Mouse (Mus musculus) lung, embryonic 16.5 days (tissue): ENCODE results near the gene 4933424G06Rik. TPM values are rescaled to one million over a fixed set of nuclear protein-coding genes. Genes with fewer than 3 reads are reported as not detected.

Experiments used
- ATAC-seq: fragments of 200-750 bp; cut with Nextera tagmentation; 2 replicates; pipeline ENCODE4 v1.8.0; 2017; ENCODE audit warnings: low read depth, mild to moderate bottlenecking, moderate library complexity
- H3K27ac ChIP-seq: fragments of 300-500 bp; sonication (generic); 2 replicates; pipeline ENCODE4 v1.5.1; 2014; ENCODE audit warnings: mild to moderate bottlenecking, control low read depth, low read length
- H3K27me3 ChIP-seq: fragments of 300-500 bp; sonication (generic); 2 replicates; pipeline ENCODE4 v1.6.1; 2014; ENCODE audit warnings: low read depth, low read length, mixed read lengths; ENCODE audit not compliant: control insufficient read depth, insufficient read depth
- H3K36me3 ChIP-seq: fragments of 300-500 bp; sonication (generic); 2 replicates; pipeline ENCODE4 v1.6.1; 2014; ENCODE audit warnings: low read length; ENCODE audit not compliant: control insufficient read depth, insufficient read depth
- H3K4me1 ChIP-seq: fragments of 300-500 bp; sonication (generic); replicated peaks from 2 replicates; pipeline ENCODE4 v1.6.1; 2014; ENCODE audit warnings: low read length, mixed read lengths; ENCODE audit not compliant: control insufficient read depth, insufficient read depth
- H3K4me2 ChIP-seq: fragments of 300-500 bp; sonication (generic); 2 replicates; pipeline ENCODE4 v1.6.1; 2014; ENCODE audit warnings: low read depth, low read length, control low read depth
- H3K4me3 ChIP-seq: fragments of 300-500 bp; sonication (generic); 2 replicates; pipeline ENCODE4 v1.5.1; 2014; ENCODE audit warnings: mild to moderate bottlenecking, low read length, control low read depth
- H3K9ac ChIP-seq: fragments of 300-500 bp; sonication (generic); 2 replicates; pipeline ENCODE4 v1.6.1; 2014; ENCODE audit warnings: low read length, control low read depth
- H3K9me3 ChIP-seq: fragments of 300-500 bp; sonication (generic); 2 replicates; pipeline ENCODE4 v1.6.1; 2016; ENCODE audit warnings: low read length; ENCODE audit not compliant: control insufficient read depth
- WGBS: fragments of 180-500 bp; shearing (Covaris S2); extraction: QIAGEN DNeasy Blood & Tissue Kit; methylation state at CpG from one replicate; pipeline ENCODE4 v1.1.7; 2014; 5-methylcytosine and 5-hydroxymethylcytosine counted together
- polyA plus RNA-seq: library from polyadenylated mRNA; unstranded; fragments of >200 nt; fragmentation: Nextera tagmentation; extraction: Ambion mirVana; gene quantifications from 2 replicates; pipeline ENCODE4 v1.2.1, GENCODE M21; 2015

Gene 4933424G06Rik
- polyA plus RNA-seq, 1 experiment from 2014 or later: not detected

DNA sequence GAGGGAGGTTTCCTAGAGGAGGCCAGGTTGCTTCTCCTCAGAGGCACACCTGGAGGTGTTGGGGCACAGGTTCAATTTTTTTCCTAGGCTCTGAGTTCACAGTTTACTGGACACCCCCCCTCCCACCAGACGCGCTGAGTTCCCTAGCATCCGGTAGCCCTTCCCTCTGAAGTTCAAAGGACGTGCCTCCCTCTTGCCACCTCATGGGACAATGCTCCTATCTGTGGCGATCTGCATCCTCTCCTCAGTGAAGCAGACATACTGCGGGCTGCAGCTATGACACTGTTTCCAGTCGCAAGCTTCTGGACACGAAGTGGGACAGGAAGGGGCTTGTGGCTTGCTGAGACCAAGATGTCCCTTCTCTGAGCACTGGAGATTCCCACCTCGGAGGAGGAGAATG, 50.5 kb downstream of the 4933424G06Rik start:
- H3K4me2 ChIP-seq: no peak overlapping the region
- no peak overlapping the region for H3K27ac ChIP-seq
- H3K36me3 ChIP-seq: no peaks in the 10 kb centered on the region
- ATAC-seq: 0 out of 2 replicates have a peak, but pooled peaks have one; percentile 20
- no peaks in the 10 kb centered on the region for H3K4me1 ChIP-seq
- H3K4me3 ChIP-seq: no peak overlapping the region
- H3K27me3 ChIP-seq: no peaks in the 10 kb centered on the region
- H3K9ac ChIP-seq: no peak overlapping the region
- 75% methylated on average over 9 of the region's 9 CpGs for WGBS
- no peaks in the 10 kb centered on the region for H3K9me3 ChIP-seq

DNA sequence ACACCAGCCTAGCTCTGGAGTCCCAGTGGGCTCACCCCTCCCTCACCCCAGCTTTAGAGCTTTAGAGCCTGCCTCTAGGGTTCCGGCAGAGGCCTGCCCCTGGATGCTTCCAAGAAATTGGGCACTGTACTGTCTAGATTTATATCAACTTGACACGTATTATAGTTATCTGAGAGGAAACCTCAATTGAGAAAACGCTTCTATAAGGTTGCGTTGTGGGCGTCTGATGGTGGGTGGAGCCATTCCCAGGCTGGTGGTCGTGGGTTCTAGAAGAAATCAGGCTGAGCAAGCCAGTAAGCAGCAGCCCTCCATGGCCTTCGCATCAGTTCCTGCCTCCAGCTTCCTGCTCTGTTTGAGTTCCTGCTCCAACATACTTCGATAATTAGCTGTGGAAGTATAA, 51.1 kb downstream of the 4933424G06Rik start:
- Histone ChIP-seq H3K27ac (no peak overlapping the region), H3K4me1 (no peaks in the 10 kb centered on the region), H3K9ac (no peak overlapping the region), H3K9me3 (no peaks in the 10 kb centered on the region), H3K27me3 (no peaks in the 10 kb centered on the region), H3K36me3 (no peaks in the 10 kb centered on the region), H3K4me3 (no peak overlapping the region), H3K4me2 (no peak overlapping the region)
- 76% methylated on average over 8 of the region's 8 CpGs for WGBS
- no peak for ATAC-seq

DNA sequence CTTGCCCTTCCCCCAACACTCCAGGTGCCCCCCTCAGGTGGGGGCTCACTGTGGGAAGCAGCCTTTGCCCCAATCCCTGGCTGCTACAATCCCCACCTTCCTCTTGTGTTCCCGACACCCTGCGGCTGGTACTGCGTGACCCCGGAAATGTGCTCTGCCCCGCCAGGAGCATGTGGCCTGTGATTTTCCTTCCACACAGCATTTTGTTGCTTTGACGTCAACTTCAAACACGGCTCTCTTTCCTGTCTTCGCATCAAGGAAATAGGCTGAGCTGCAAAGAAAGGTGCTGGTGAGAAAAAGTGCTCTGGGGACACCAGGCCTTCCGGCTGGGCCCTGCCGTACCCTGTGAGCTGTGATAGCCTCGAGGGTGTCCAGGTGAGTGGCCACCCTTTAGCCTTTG, 51.6 kb downstream of the 4933424G06Rik start, which contains the start of gene Zap70:
Zap70 (plus strand) TSS at position 231 of the 400 bp plus-strand sequence.
- H3K9ac ChIP-seq: no peak within 1 kb of the TSS
- no peak for ATAC-seq
- WGBS: 70% methylated on average over 11 of the region's 11 CpGs
- H3K27me3 ChIP-seq: no peaks in the 10 kb centered on the region
- no peaks in the 10 kb centered on the region for H3K9me3 ChIP-seq
- H3K4me1 ChIP-seq: no peaks in the 10 kb centered on the region; the same call in 1 of the 2 replicates
- no peak within 1 kb of the TSS for H3K4me2 ChIP-seq
- H3K27ac ChIP-seq: no peak within 1 kb of the TSS
- no peaks in the 10 kb centered on the region for H3K36me3 ChIP-seq
- no peak within 1 kb of the TSS for H3K4me3 ChIP-seq

DNA sequence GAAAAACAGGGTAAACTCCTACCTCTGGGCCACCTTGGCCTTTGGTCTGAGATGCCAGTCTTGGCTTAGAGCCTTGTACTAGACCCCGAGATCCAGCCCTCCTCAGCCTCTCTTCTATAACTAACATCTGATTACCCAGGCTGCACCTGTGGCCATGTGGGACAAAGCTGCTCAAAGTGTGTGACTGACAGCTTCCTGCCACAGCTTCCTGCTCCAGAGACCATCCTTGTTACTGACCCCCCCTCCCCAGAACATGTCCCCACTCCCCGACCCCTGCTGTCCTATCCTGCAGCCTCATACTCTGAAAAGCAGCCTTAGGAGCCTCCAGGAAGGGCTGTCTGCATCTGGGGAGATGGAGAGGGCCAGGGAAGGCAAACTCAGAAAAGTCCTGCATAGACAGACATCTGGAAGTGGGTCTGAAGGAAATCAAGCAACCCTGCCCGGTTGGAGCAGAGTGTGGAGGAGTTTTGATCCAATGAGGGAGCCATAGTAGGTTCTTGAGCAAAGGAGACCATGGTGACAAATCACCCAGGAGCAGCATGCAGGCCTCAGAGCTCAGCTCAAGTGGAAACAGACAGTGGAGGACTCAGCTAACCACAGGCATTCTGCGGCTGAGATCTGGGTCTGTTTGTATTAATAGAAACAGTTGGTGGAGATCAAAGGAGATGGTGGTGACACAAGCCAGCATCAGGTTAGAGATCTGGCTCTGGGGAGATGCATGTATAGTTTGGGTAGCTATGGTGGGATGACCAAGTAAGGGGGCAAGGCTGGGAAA, 56.7 kb downstream of the 4933424G06Rik start:
- H3K4me3 ChIP-seq: no peak overlapping the region
- no peaks in the 10 kb centered on the region for H3K9me3 ChIP-seq
- H3K4me2 ChIP-seq: no peak overlapping the region
- H3K36me3 ChIP-seq: no peaks in the 10 kb centered on the region
- H3K9ac ChIP-seq: no peak overlapping the region
- peaks cover 5% of the 10 kb centered on the region; the same call in 1 of the 2 replicates for H3K27me3 ChIP-seq
- WGBS: 37% methylated on average over 4 of the region's 4 CpGs
- ATAC-seq: no peak
- peaks cover 2% of the 10 kb centered on the region; the same call in 1 of the 2 replicates for H3K4me1 ChIP-seq
- no peak overlapping the region for H3K27ac ChIP-seq

DNA sequence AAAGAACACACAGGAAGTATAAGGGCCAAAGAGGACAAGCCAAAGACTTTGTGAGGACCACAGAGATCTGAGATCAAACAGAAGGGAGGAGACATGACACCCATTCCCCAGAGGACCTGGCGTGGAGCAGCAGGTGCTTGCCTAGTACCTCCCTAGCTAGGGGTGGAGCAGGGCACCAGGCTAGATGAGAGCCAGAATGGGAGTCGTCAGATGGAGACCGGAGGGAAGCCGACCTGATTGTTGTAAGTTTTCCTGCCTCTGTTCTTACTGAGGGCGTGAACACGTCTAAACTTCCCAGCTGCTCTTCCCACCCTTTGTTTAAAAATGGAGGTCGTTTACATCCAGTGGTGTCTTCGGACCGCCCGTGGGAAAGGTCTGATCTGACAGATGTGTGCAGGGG, 57.4 kb downstream of the 4933424G06Rik start:
- H3K27me3 ChIP-seq: peaks cover 5% of the 10 kb centered on the region; the same call in 1 of the 2 replicates
- ATAC-seq: no peak
- no peaks in the 10 kb centered on the region for H3K9me3 ChIP-seq
- no peak overlapping the region for H3K4me2 ChIP-seq
- peaks cover 2% of the 10 kb centered on the region; the same call in 1 of the 2 replicates for H3K4me1 ChIP-seq
- H3K36me3 ChIP-seq: no peaks in the 10 kb centered on the region
- 21% methylated on average over 10 of the region's 10 CpGs for WGBS
- no peak overlapping the region for H3K27ac ChIP-seq
- no peak overlapping the region for H3K4me3 ChIP-seq
- no peak overlapping the region for H3K9ac ChIP-seq

DNA sequence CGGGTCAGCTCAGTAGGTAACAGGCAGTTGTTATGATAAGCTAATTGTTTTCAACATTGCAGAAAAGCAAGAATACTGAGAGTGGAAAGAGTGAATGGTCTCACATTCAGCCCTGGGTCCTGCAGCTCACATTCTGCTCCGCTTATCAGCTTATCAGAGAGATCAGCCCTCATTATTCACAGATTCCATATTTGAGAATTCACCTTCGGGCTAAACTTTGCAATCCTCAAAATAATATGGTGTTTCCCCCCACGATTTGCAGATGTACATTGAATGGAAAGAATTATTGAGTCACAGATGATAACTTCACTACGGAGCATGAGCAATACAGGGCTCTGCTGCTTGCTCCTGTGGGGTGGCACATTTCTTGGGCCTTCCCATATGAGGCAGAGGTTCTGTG, 58.8 kb downstream of the 4933424G06Rik start:
- Histone ChIP-seq H3K4me3 (no peak overlapping the region), H3K9ac (no peak overlapping the region), H3K4me1 (peaks cover 2% of the 10 kb centered on the region; the same call in 1 of the 2 replicates), H3K9me3 (no peaks in the 10 kb centered on the region), H3K27ac (no peak overlapping the region), H3K27me3 (peaks cover 5% of the 10 kb centered on the region; the same call in 1 of the 2 replicates), H3K36me3 (no peaks in the 10 kb centered on the region), H3K4me2 (no peak overlapping the region)
- ATAC-seq: no peak
- WGBS: 69% methylated on average over 5 of the region's 5 CpGs

DNA sequence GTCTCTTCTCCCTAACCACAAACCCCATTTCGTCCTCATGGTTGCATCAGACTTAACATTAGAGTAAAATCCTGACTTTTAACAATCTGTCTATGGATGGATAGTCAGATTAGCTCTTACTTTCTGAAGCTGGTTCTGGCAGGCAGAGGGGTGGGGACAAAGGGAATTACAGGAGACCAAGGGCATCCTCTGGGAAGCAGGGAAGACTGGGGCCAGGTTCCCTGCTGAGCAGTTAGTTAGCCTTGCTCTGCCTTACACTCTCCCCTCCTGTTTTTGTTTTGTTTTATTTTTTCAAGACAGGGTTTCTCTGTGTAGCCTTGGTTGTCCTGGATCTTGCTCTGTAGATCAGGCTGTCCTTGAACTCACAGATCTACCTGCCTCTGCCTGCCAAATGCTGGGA, 60.0 kb downstream of the 4933424G06Rik start:
- H3K4me3 ChIP-seq: no peak overlapping the region
- no peaks in the 10 kb centered on the region for H3K9me3 ChIP-seq
- H3K9ac ChIP-seq: no peak overlapping the region
- H3K27me3 ChIP-seq: peaks cover 5% of the 10 kb centered on the region; the same call in 1 of the 2 replicates
- 81% methylated on average over 1 of the region's 1 CpGs for WGBS
- no peak for ATAC-seq
- no peak overlapping the region for H3K4me2 ChIP-seq
- H3K36me3 ChIP-seq: no peaks in the 10 kb centered on the region
- H3K27ac ChIP-seq: no peak overlapping the region
- H3K4me1 ChIP-seq: peaks cover 2% of the 10 kb centered on the region; the same call in 1 of the 2 replicates

DNA sequence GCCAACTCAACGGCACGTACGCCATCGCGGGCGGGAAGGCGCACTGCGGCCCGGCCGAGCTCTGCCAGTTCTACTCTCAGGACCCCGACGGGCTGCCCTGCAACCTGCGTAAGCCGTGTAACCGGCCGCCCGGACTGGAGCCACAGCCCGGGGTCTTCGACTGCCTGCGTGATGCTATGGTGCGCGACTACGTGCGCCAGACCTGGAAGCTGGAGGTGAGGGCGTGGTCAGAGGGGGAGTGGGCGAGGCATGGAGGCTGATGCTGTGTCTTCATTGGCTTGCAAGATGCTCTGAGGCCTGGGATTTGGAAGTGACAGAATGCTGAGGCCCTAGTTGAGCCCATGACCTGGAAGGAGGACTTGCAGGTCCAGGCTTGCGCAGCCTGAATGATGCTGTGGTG, 61.0 kb downstream of the 4933424G06Rik start:
- H3K27me3 ChIP-seq: peaks cover 5% of the 10 kb centered on the region; the same call in 1 of the 2 replicates
- WGBS: 13% methylated on average over 27 of the region's 27 CpGs
- H3K9me3 ChIP-seq: no peaks in the 10 kb centered on the region
- no peaks in the 10 kb centered on the region for H3K36me3 ChIP-seq
- H3K4me3 ChIP-seq: peak overlapping the region; percentile 29; the same call in 1 of the 2 replicates
- H3K9ac ChIP-seq: no peak overlapping the region
- H3K4me2 ChIP-seq: peak overlapping the region; percentile 39
- no peak for ATAC-seq
- no peak overlapping the region for H3K27ac ChIP-seq
- peaks cover 2% of the 10 kb centered on the region; the same call in 1 of the 2 replicates for H3K4me1 ChIP-seq

DNA sequence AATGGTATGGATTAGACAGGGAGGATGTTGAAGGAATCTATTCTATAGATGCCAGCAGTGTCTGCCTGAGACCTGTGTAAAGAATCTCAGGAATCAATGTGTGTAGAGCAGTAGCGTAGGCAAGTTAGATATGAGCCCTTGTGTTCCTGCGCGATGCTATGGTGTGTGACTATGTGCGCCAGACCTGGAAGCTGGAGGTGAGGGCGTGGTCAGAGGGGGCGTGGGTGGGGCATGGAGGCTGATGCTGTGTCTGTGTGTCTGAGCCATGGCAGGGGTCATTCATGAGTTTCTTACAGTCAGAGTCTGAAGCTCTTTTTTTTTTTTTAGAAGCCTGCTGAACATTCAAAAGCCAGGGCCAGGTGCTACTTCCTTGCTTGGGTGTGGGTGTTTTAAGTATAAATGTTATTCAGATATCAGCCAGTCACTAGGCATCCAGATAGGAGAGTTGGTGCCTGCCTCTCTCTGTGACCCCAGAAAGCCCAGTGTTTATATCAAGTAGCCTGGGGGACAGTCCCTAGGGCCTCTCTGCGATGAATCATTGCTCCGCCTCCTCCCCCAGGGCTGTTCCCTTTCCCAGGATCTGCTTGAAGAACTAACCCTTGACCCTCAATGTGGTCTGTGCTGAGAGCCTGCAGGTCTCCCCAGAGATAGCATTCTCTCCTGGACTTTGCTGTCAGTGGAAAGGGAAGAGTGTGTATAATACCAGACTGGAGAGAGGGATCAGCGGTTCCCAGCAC, 62.4 kb downstream of the 4933424G06Rik start:
- H3K27me3 ChIP-seq: peaks cover 5% of the 10 kb centered on the region; the same call in 1 of the 2 replicates
- 0 out of 2 replicates have a peak, but pooled peaks cover 2% of the 10 kb centered on the region for H3K4me1 ChIP-seq
- no peak overlapping the region for H3K9ac ChIP-seq
- no peaks in the 10 kb centered on the region for H3K9me3 ChIP-seq
- no peaks in the 10 kb centered on the region for H3K36me3 ChIP-seq
- ATAC-seq: no peak
- WGBS: 77% methylated on average over 9 of the region's 9 CpGs
- no peak overlapping the region for H3K4me3 ChIP-seq
- H3K4me2 ChIP-seq: no peak overlapping the region
- H3K27ac ChIP-seq: no peak overlapping the region
